Mouse (Mus musculus) liver (tissue): Measurements from ENCODE around the gene Mcrip1.
"Not testable (repeated sequence)": the region's sequence is repeated elsewhere in the genome, so short reads cannot be mapped to it uniquely, and the experiment has no call there.

Source experiments
- DNase-seq: peaks from one replicate; pipeline ENCODE4 v3.0.0-alpha.2; 2020; ENCODE audit warnings: mixed read lengths

The Mcrip1 gene

DNA sequence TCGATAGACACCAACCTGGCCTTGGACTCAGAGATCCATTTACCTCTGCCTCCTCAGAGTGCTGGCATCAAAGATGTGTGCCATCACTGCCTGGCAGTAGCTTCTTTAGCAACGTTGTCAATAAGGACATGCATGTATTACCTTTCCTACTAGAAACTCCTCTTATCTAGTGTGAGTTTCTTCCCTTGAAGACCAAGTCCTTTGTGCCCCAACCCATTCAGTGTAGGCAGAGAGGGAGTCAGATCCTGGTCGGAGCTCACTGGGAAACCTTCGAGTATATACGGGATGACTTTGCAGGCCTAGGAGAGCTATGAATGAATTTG lies 24.7 kb upstream of the Mcrip1 start:
- DNase-seq = no peak

DNA sequence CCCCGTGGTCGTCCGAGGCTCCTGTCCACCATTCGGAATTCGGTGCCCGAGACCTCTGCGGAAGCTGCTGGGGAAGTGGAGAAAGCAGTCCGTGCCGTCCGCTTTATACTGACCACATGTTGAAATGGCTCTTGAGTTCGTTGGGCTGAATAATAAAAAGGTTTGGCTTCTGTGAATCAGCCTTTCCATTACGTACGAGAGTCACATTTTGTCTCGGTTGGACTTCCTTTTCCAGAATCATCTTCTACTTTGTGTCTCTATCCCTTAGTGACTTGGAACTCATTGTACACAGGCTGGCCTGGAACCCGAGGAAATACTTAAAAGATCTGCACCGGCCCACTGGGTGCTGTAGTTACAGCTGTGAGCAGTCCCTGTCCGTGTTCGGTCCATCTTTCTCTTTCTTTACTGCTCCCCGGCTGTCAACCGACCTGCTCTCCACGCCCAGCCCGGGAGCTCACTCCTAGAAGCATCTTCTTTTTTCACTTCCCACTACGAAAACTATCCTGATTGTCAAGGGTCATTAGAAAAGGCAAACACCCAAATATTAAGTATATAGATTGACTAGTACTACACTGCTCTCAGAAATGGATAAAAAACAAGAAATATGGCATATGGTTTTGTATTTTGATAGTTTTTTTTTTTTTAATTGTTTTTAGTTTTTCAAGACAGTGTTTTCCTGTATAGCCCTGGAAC lies 24.2 kb upstream of the Mcrip1 start:
- DNase-seq = peak; percentile 36

DNA sequence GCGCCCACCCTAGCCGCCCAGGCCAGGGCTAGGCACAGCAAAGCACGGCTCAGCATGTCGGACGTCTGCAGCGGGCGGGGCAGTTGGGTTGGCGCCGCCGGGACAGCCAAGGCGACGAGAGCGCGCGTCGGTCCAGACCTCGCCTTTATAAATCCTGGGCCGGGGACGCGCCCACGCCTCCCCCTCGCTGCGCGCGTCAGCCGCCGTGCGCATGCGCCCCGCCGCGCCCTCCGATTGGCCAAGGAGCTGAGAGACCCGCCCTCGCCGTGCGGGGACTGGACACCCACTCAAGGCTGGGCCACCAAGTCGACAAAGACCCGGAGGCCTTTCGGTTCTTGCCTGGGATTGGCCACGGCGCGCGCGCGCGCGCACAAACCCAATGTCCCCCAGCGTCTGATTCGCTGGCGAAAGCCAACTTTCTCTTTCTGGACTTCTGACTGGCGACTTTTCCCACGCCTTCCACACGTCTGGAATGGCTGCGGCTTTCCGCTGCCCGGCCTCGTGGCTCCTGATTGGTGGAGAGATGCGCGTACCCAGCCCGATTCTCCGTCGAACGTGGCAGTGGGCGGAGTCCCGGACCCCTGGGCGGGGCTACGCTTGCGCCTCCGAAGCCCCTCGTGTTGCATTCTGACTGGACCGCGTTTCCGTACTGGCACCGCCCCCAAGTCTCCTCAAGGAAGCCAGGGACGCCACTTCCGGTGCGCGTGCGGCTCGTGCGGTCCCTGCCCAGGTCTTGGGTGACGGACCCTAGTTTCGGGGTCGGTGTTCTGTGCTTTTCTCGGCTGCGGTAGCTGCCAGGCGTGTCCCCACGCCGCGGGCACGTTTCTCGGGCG lies 23.4 kb upstream of the Mcrip1 start, which contains the start of gene P4hb:
Gene P4hb (minus strand): TSS at position 502 of the 833 bp plus-strand sequence.
- peak; percentile 99 for DNase-seq

DNA sequence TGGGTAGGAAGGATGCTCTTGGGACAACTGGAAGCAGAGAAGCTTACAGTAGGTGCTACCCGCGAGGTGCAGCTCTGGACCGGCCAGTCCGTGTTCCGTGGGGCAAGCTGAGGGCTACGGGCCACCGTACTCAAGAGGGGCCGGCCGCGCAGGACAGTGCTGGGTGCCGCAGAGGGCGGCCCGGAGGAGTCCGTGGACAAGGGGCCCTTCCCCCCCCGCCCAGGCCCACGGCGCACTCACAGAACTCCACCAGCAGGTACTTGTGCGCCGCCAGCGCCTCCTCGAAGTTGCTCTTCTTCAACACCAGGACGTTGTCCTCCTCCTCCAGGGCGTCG lies 22.9 kb upstream of the Mcrip1 start:
- DNase-seq = no peak

DNA sequence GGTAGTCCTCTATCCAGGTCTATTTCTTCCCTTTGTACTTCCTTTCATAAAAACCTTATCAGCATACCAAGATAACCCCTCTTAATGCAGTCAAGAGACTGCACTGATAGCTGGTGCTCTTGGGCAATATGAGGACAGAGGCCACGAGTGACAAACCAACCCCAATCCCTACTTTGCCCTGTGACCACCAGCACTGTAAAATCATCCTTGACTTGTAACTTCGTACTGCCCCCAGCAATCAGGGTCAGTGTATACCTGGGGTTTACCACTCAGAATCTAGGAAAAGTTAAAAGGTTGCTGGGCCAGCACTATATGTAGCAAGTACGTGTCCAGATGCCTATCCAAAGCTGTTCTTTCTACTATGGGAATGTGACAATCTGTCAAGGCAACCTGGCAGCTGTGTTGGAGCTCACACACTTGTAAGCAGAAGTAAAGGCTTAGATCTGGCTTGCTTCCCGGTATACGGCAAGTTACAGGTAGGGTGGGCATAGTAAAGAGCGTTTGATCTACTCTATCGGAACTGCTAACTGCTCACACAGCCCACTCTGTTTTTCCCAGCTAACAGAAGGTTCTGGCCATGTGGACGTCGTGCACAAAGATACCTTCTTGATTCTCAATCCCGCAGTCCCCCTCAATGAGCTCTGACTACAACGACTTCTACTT lies 22.4 kb upstream of the Mcrip1 start:
- DNase-seq = no peak

DNA sequence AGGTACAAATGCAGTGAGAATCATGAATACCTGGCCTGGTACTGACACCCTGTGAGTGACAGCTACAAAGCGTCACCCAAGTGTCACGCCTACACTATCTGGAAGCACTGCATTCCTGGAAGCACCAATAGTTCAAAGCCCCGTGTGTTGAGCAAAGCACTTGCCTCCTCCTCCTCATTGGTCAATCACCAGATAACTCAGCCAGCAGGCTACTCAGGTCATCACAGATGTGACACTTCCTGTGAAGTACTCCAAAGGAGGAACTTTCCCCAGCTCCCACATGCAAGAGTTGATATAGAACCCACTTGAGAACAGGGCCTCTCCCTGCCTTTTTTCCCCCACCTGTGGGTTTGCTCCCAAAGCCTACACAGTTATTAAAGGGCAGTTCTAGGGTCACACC lies 21.6 kb upstream of the Mcrip1 start:
- peak; percentile 46 for DNase-seq

DNA sequence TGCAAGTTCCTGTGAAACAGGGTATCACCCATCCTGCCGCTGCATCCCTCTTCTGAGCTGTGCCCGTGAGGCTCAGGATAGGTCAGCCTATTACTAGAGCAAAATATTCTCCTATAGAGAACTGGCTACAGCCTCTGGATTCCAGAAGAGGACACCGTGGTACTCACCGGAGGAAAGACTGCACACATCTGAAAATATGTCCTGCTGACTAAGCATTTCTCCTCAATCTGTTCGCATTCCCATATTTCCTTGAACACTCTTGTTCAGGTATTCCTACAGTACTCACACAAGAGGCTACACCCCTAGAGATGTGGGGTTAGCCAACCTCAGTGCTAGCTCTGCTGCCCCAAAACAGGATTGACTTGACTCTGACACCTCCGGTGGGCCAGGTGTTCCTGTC lies 18.8 kb upstream of the Mcrip1 start:
- no peak for DNase-seq

DNA sequence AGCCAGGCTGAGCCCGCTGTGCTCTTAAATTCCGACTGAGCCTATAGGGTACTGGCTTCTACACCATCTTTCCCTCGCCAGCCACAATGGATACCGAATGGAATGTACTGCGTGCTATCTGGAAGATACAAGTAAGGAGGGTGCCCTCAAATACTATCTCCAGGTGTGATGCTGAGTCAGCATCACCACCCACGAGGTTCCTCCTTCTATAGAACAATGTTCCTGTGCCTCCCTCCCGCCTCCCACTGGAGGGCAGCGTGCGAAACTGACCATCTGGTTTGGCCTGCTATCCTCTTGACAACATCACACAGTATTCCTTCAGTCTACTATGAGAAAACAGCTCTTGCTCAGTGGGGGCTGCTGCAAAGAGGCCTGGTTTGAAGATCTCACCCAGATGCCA lies 15.6 kb upstream of the Mcrip1 start:
- no peak for DNase-seq

DNA sequence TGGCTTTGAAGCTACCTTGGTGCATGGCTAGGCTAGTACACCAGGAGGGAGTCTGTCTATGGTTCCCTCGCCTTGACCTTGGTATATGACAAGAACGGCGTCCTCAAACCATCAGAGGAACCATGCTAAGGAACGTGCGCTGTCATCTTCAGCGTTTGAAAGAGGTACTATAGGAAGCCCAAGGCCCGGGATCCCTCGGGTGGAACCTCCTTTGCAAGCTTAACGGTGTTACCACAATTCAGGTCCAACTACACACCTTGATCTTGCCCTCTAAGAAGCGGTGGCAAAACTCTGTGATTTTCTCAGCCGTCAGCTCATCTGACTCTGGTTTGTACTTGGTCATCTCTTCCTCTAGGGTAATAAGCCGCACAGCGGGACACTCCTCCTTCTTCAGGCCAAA lies 13.4 kb upstream of the Mcrip1 start:
- DNase-seq = no peak

DNA sequence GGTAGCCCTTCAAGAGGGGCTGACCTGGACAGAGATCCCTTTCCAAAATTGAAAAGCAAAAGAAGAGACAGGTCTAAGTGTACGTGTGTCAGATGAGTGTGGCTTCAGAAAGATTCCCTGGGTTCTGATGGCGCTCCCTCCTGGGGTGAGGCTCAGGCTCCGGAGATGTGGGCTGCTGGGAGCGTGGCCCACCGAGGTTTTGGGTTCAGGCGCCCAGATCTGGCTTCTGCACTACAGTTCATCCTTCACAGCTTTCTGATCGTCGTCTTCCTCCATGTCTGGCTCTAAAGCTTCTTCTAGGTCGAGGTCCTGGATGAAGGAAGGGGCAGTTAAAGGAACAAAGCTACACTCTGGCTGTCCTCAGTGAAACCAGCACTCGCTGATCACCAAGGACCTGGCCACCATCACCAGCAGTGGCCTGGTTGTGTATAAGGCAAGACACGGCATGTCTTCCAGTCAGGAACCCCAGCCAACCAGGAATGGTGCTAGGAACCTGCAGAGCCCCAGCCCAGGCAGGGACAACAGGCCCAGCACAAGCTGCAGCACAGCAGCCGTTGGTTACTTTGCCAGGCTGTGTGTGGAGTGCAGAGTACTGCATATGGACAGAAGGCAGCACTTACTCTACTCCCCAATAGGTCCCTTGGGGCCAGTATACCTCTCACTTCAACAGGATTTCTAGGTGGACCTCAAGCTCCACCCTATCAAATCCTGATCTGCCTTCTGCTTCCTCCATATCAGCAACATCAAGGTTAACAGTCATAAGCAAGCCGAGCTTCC lies 11.6 kb upstream of the Mcrip1 start:
- DNase-seq = no peak

DNA sequence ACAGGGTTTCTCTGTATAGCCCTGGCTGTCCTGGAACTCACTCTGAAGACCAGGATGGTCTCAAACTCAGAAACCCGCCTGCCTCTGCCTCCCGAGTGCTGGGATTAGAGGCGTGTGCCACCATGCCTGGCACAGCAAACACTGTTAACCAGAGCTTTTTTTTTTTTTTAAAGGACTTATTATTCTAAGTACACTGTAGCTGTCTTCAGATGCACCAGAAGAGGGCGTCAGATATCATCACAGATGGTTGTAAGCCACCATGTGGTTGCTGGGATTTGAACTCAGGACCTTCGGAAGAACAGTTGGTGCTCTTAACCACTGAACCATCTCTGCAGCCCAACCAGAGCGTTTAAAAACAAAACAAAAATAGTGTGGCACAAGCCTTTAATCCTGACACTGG lies 9.3 kb upstream of the Mcrip1 start:
- DNase-seq = not testable (repeated sequence)

DNA sequence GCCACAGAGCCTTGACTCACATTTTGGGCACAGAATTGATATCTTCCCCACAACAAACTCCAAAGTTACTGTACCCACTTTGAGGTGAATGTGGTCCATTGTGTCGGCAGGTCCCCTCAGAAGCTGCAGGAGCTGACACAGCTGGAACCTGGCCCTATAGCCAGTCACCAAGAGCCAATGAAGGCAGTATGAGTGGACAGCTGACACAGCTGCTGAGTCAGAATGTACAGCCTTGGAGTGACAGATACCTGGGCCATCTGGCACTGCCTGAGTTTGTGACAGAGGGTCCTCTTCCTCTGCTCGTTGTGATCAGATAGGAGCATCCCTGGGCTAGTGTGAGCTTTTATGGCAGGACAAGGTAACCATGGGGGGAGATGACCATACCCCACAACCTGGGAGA lies 5.7 kb upstream of the Mcrip1 start:
- DNase-seq = no peak

DNA sequence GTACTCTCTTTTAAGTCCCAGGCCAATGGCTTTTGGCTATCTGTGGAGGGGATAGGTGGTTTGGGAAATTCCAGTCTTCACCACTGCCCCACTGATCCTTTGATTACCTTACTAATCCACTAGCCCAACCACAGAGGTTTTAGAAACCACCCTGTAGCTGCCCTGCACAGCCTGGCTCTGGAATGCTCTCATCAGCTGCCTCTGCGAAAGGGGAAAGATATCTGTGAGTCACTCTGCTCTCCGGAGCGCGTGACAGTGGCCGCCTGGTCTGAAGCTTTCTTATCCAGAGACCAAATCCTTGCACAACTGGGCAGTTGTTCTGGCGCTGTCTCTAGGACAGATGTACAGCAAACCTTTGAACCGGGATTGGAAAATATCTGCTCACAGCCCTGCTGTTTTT lies 5.3 kb upstream of the Mcrip1 start:
- no peak for DNase-seq

DNA sequence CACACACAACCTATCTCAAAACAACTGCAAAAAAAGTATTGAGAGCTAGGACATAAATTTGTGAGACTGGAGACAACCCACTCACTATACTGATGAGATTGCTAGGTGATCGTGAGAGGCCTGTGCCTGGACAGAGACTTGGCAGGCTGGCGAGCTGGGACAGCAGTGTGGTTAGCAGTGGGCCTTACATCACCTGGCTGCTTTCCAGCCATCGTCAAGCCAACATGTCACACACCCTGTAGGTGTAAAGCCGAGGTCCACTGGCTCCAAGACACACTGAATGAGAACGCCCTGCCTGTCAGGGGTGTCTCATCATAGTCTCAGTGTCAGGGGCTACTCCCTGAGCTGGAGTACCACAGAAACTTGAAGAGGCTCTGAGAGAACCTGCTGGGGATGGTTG lies 3.2 kb upstream of the Mcrip1 start:
- DNase-seq = no peak

DNA sequence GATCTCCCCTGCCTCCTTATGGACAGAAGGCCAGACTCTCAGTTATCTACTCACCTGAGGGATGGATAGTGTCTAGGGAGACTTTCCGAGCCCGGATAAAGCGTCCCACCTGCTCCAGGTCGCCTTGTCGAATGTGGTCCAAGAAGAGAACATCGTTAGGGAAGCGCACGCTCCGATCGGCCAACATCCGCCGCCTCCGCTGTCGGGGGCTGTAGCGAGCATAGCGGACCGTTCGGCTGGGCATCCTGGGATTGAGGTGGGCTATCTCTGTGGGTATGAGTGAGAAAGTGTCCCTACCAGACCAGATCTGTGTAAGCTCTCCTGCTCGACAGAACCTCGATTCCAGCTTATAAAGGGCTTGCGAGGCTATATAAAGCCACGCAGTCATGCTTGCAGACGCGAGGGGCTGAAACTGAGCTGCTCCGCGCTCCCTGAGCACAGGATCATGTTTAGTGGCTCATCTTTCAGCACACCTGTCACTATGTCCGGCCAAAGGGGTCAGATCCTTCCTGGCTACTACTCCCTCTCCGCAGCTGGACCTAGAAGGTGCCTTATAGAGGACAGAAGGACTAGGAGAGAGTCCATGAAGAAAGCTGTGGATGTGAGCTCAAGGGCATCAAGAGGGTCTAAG lies 1.4 kb upstream of the Mcrip1 start, which contains the start of gene Ppp1r27:
Gene Ppp1r27 (minus strand): TSS at position 323 of the 631 bp plus-strand sequence.
- no peak for DNase-seq

DNA sequence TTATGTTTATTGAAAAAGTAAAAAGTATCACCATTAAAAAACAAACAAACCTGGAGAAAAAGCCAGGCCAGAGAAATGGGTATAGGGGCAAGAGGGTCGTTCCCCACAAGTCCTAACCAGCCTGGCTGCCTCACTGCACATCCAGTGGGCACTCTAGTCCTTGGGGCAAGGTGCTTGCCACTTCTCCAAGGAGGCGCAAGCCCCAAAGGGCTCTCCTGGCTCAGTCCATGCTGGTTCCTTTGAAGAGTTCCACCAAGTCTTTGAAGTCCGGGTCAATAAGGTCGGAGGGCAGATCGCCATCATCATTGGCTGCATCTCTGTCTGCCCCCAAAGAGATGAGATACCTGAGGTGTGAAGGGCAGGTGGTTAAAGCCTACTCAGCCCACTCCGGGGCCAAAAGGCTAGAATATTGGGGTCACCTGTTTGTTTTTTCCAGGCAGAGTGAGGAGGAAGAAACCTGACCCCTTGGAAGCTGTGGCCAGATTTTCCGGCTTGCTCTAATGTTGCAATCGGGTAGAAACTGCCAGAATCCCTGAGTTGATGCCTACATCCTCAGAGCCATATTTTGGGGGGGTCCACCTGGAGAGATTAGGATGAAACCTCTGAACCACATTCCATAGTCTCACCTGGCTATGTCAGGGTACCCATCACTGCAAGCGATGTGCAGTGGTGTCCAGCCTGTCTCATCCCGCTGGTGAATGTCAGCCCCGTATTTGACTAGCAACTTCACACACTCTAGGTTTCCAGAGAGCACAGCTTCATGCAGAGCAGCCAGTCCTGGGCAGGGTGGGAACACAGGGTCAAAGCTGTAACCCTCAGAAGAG lies 671 bp upstream of the Mcrip1 start:
- no peak for DNase-seq

DNA sequence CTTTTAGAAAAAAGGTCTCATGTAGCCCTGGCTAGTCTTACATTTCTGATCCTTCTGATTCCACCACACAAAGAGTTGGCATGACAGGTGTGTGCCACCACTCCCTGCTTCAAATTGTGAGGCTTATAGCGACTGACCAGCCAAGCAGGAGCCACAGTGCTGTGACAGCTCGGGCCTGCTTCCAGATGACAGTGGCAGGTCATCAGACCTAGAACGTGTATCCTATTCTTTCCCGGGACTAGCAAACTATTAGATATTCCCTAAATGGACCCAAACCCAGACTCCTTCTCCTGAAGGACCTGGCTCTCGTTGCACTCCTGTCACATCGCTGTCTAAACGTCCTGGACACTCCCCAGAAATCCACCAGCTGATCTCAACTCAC lies 750 bp downstream of the Mcrip1 start:
- DNase-seq = no peak

DNA sequence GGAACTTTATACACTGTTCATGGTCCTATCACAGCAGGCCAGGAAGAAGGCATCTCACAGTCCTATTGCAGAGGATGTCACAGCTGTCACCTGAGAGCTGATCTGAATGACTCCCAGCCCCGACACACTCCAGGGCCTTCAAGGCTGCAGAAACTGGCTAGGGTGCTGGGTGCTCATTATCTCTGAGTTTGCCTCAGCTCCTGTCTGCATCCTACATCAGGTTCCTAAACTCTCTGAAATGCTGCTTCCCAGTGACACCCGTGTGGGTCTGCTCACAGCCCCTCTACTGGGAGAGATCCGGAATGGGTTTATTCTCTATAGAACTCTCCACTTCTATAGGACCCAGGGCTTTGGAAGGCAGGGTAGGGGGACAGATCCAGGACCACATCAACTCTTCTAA lies 1.3 kb downstream of the Mcrip1 start:
- no peak for DNase-seq

DNA sequence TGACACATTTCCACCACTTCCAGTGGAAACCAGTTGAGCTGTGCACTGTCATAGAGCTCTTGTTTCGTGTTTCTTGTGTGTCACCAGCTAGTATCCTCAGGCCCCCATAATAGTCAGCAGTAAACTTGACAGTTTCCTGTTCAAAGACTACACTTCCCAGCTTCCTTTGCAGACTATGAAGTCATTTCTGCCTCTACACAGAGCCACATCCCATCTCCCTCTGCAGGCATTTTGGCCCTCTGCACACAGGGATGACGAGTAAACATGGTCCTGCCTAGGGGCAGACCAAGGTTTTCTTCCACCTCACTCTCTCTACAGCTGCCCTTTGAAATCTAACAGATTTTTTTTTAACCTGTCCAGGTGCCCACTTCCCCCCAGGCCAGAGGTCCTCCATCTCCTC lies 2.1 kb downstream of the Mcrip1 start:
- no peak for DNase-seq

DNA sequence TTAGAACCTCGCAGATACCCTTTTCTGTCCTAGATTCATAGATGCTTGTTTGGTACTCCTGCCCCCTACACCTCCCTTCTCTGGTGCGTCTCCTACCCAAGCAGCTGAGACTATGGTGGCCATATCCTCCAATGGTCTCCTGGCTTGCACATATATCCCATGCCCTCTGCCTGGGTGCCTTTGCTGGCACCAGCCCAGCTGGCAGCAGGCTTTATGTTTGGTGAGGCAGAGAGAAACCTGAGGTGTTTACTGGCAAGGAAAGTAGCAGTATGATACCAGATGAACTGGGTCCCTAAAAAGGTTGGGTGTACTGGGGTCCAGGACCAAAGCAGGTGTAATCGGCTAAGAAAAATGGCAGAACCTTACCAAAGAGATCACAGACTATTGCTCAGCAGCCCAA lies 3.6 kb downstream of the Mcrip1 start:
- no peak for DNase-seq

DNA sequence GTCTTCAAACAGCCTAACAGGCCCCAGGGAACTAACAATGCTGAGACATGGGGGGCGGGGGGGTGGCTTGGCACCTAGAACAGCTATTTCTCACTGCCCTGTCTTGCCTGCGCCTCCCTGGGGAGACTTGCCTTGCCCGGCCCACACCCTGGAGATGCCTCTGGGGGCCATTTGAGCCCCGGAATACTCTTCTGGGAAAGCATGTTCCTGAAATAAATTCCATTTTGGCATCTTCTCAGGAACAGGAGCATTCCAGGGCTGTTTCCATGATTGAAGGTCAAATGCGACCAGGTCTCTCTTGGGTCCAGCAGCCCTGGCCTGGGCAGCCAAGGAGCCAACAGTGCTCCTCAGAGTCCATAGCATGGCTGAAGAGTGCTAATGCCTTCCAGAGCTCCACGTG lies 7.2 kb downstream of the Mcrip1 start:
- no peak for DNase-seq

DNA sequence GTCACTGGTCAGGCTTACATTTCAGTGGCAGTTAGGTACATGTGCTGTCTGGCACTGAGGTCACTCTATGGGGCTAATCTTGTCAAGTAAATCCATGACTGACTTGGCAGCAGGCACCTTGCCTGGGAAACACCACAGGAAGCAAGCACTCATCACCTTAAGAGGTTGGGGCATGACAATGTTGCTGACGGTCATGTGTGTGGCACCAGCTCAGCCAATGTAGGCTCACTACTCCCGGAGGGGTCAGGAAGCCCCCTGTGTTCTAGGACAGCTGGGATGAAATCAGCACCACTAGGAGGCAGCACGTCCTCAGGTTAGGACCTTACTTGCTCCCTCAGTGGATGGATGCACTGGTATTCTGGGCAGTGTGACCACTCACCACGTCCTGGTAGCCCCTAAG lies 7.6 kb downstream of the Mcrip1 start:
- no peak for DNase-seq
